Mouse (Mus musculus): ENCODE results near the gene Pdcl3. TPM values are rescaled to one million over a fixed set of nuclear protein-coding genes. Genes with fewer than 3 reads are reported as not detected.

Pdcl3 gene
- polyA plus RNA-seq (2015; fragmentation: Nextera tagmentation; extraction: Ambion mirVana): 158 and 171 TPM in 2 replicates

DNA sequence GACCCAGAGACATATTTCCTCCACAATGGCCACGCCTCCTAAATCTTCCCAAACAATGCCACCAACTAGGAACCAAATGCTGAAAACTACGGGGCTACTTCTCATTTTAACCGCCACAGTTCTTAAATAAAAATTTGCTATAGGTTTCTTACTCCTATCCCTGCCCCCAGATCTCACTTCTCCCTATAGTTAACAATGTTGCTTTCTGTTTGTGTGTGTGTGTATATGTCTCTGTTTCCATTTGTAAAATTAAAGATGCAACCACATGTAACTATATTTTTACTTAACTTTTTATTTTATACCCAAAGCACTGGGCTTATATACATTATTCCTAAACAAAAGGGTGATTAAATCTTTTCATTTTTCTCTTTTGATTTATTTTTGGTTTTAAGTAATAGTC is at the start of gene Pdcl3:
TSS of gene Pdcl3 (plus strand) at position 301 of the 400 bp plus-strand sequence.
- Histone ChIP-seq H3K27ac (no peak within 1 kb of the TSS), H3K36me3 (no peaks in the 10 kb centered on the region), H3K4me3 (replicated peaks) (no peak within 1 kb of the TSS), H3K27me3 (no peaks in the 10 kb centered on the region), H3K9ac (replicated peaks) (no peak within 1 kb of the TSS), H3K4me2 (replicated peaks) (no peak within 1 kb of the TSS), H3K4me1 (replicated peaks) (peaks cover 19% of the 10 kb centered on the region), H3K9me3 (no peaks in the 10 kb centered on the region)
- ATAC-seq: no peak
- 91% methylated on average over 3 of the region's 3 CpGs for WGBS

DNA sequence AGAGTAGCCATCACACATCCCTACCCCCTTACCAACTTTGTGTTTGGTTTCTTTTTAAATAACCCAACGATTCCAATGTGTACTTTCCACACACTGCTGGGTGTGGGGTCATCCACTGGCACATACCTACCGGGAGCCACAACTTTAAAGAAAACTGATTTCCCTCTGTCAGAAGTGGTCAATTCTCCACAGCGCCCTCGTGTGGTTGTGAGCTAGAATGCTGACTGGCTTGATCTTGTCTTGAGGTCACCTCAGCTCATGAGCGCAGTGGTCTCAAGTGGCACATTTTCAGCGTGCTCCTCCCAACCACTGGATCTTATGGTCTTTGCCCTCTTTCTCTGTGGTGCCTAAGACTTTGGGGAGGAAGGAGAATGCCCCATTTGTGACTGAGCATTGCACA is 48.6 kb upstream of the Pdcl3 start:
- ATAC-seq: no peak
- H3K4me1 ChIP-seq (replicated peaks): no peaks in the 10 kb centered on the region
- no peak overlapping the region for H3K27ac ChIP-seq
- H3K9ac ChIP-seq (replicated peaks): no peak overlapping the region
- 22% methylated on average over 6 of the region's 6 CpGs for WGBS
- no peak overlapping the region for H3K4me3 ChIP-seq (replicated peaks)
- H3K4me2 ChIP-seq (replicated peaks): no peak overlapping the region
- H3K9me3 ChIP-seq: no peaks in the 10 kb centered on the region
- no peaks in the 10 kb centered on the region for H3K27me3 ChIP-seq
- H3K36me3 ChIP-seq: no peaks in the 10 kb centered on the region

DNA sequence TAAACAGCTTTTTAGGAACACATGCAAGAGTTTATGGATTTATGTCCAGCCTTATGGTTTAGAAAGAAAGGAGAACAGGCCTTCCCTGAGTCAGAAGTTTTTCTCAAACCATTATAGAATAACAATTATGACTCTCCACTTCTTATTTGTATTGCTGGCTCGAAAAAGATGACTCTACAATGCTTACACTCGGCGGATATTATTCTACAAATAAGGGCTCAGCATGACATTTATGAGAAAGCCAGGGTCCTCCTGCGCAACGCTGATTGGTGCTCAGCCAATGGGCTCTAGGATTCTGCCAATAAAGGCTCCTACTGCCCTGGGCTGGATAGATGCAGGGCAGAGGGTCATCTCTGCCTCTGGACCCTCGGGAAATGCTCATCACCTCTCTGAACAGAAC is 46.6 kb upstream of the Pdcl3 start, which contains the start of gene Nms:
TSS of gene Nms (plus strand) at position 301 of the 400 bp plus-strand sequence.
- Histone ChIP-seq H3K4me3 (replicated peaks) (no peak within 1 kb of the TSS), H3K9ac (replicated peaks) (no peak within 1 kb of the TSS), H3K9me3 (no peaks in the 10 kb centered on the region), H3K36me3 (no peaks in the 10 kb centered on the region), H3K27ac (no peak within 1 kb of the TSS), H3K4me1 (replicated peaks) (no peaks in the 10 kb centered on the region), H3K27me3 (no peaks in the 10 kb centered on the region), H3K4me2 (replicated peaks) (no peak within 1 kb of the TSS)
- no peak for ATAC-seq
- WGBS: 71% methylated on average over 6 of the region's 6 CpGs

DNA sequence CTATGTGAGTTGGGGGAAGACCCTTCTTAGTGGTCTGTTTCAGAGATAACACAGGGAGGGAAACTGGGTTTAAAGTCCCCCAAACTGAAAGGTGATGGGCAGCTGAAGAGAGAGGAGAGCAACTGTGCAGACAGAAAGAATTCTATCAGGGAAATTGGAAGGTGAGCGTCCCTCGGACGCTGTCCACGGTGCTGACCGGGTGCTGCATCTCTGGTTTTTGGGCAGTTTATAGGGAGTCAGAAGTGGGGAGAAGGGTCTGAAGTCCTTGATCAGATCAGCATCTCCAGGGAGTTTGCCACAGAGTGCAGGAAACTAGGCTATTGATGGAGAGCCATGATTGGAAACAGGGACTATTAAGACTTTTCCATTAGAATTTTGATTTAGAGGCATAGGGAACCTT is 45.8 kb upstream of the Pdcl3 start:
- Histone ChIP-seq H3K36me3 (no peaks in the 10 kb centered on the region), H3K4me3 (replicated peaks) (no peak overlapping the region), H3K4me1 (replicated peaks) (no peaks in the 10 kb centered on the region), H3K27me3 (no peaks in the 10 kb centered on the region), H3K27ac (no peak overlapping the region), H3K4me2 (replicated peaks) (no peak overlapping the region), H3K9me3 (no peaks in the 10 kb centered on the region), H3K9ac (replicated peaks) (no peak overlapping the region)
- ATAC-seq: no peak
- 4% methylated on average over 5 of the region's 5 CpGs for WGBS

DNA sequence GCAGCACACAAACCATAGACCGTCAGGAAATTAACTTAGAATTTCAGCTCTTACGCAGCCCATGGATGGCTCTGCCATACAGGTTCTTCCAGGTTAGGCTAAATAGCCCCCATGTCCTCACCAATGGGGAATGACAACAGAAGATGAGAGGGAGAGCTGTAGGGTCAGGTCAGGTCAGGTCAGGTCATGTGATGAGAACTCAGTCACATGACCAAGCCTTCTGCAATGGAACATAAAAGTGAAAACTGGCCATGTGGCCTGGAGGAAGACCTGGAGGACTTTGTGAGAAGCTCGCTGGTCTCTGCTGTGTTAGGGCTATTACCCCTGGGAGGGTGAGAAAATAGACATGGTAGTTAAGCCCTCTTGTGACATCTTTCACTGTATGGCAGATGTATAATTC is 29.0 kb upstream of the Pdcl3 start:
- no peak overlapping the region for H3K4me3 ChIP-seq (replicated peaks)
- no peaks in the 10 kb centered on the region for H3K4me1 ChIP-seq (replicated peaks)
- H3K4me2 ChIP-seq (replicated peaks): no peak overlapping the region
- no peak overlapping the region for H3K27ac ChIP-seq
- H3K9ac ChIP-seq (replicated peaks): no peak overlapping the region
- 96% methylated on average over 3 of the region's 3 CpGs for WGBS
- H3K27me3 ChIP-seq: no peaks in the 10 kb centered on the region
- no peaks in the 10 kb centered on the region for H3K36me3 ChIP-seq
- no peak for ATAC-seq
- H3K9me3 ChIP-seq: no peaks in the 10 kb centered on the region

DNA sequence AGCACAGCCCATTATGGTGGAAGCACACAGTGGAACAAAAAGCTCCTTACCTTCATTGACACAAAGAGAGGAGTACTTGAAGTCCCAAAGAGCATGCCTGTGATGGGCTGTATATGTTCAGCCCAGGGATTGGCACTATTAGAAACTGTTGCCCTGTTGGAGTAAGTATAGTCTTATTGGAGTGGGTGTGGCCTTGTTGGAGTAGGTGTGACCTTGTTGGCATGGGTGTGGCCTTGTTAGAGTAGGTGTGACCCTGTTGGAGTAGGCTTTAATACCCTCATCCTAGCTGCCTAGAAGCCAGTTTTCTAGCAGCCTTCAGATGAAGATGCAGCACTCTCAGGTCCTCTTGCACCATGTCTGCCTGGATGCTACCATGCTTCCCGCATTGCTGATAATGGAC is 16.3 kb upstream of the Pdcl3 start:
- Histone ChIP-seq H3K9me3 (no peaks in the 10 kb centered on the region), H3K27me3 (no peaks in the 10 kb centered on the region), H3K4me3 (replicated peaks) (no peak overlapping the region), H3K9ac (replicated peaks) (no peak overlapping the region), H3K27ac (no peak overlapping the region), H3K4me2 (replicated peaks) (no peak overlapping the region), H3K36me3 (no peaks in the 10 kb centered on the region), H3K4me1 (replicated peaks) (no peaks in the 10 kb centered on the region)
- ATAC-seq: no peak
- WGBS: 93% methylated on average over 1 of the region's 1 CpGs

DNA sequence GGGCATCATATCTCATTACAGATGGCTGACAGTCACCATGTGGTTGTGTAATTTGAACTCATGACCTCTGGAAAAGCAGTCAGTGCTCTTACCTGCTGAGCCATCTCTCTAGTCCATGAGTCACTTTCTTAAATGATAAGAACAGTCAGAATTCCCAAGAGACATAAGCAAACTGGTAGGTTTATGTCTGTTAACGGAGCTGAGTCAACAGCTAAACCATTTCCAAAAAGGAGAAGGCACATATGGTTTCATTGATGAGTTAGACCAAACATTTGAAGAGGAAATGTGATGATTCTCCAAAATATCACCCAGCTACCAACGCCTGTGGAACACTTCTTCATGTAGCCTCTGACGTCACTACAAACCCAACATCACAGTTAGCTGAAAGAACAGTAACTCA is 13.7 kb upstream of the Pdcl3 start:
- Histone ChIP-seq H3K9me3 (no peaks in the 10 kb centered on the region), H3K27ac (no peak overlapping the region), H3K27me3 (no peaks in the 10 kb centered on the region), H3K36me3 (no peaks in the 10 kb centered on the region), H3K9ac (replicated peaks) (no peak overlapping the region), H3K4me3 (replicated peaks) (no peak overlapping the region), H3K4me1 (replicated peaks) (no peaks in the 10 kb centered on the region), H3K4me2 (replicated peaks) (no peak overlapping the region)
- no peak for ATAC-seq
- WGBS: 89% methylated on average over 3 of the region's 3 CpGs

DNA sequence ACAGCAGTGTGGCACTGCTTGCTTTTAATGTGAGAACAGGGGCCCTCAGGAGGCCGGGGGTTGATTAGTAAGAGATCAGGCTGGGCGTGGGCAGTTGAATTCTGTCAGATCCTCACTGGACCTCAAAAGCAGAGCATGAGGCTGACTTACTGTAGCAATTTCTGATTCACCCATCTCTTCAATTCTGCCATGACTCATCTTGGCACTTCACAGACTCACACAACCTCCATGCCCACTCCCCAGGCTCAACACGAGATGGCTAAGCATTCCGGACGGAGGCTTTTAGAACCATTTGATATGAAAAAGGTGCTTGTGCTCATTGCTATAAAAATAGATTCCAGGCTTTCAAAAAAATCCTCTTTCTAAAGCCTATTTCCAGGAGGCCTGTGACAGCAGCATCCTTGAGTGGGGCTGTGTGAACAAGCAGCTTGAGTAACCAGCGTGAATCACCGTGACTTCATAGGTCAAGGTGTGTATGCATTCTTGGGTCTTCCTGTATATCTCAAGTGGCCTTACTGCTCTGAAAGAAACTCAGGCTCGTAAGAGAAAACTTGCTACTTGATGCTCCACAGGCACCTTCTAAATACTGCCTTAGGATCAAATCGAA is 12.3 kb upstream of the Pdcl3 start:
- Histone ChIP-seq H3K9ac (replicated peaks) (no peak overlapping the region), H3K4me2 (replicated peaks) (no peak overlapping the region), H3K27ac (no peak overlapping the region), H3K27me3 (no peaks in the 10 kb centered on the region), H3K4me3 (replicated peaks) (no peak overlapping the region), H3K4me1 (replicated peaks) (no peaks in the 10 kb centered on the region), H3K9me3 (no peaks in the 10 kb centered on the region), H3K36me3 (no peaks in the 10 kb centered on the region)
- WGBS: 82% methylated on average over 9 of the region's 9 CpGs
- no peak for ATAC-seq

DNA sequence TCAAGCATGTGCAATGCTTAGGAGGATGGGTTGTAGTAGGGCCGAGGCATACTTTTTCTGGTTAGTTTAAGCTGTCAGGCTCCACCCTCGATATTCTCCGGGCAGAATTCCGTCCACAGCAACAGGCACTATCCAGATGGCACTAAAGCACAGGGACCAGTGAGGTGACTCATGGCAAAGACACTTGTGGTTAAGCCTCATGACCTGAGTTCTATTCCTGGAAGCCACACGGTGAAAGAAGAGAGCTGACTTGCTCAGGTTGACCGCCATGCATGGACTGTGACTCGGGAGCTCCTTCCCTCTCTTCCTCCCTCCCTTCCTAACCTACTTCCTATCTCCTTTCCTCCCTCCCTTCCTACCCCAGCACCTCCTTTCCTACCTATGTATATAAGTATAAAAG is 5.5 kb upstream of the Pdcl3 start:
- Histone ChIP-seq H3K9me3 (no peaks in the 10 kb centered on the region), H3K27ac (no peak overlapping the region), H3K4me2 (replicated peaks) (no peak overlapping the region), H3K4me1 (replicated peaks) (no peaks in the 10 kb centered on the region), H3K27me3 (no peaks in the 10 kb centered on the region), H3K36me3 (no peaks in the 10 kb centered on the region), H3K9ac (replicated peaks) (no peak overlapping the region), H3K4me3 (replicated peaks) (no peak overlapping the region)
- ATAC-seq: no peak
- 80% methylated on average over 7 of the region's 7 CpGs for WGBS

DNA sequence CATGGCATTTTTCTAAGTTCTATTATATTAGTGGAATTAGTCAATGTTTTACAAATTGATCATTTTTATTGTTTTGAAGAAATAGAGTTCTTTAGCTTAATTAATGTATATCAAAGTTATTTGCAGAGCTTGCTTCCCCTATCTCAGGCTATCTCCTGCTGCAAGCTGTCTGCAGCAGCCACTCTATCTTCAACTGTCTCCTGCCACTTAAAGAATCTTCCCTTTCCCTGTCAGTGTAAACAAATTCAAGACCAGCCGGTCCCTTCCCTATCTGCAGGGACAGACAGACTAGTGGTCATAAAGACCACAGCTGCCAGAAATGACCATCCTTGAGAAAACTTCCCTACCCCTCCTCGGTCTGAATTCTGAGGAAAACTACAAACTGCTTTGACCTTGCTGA is 1.5 kb upstream of the Pdcl3 start:
- H3K9me3 ChIP-seq: no peaks in the 10 kb centered on the region
- peaks cover 12% of the 10 kb centered on the region for H3K4me1 ChIP-seq (replicated peaks)
- H3K4me2 ChIP-seq (replicated peaks): no peak overlapping the region
- WGBS: 78% methylated on average over 2 of the region's 2 CpGs
- H3K27ac ChIP-seq: no peak overlapping the region
- no peaks in the 10 kb centered on the region for H3K36me3 ChIP-seq
- H3K4me3 ChIP-seq (replicated peaks): no peak overlapping the region
- H3K27me3 ChIP-seq: no peaks in the 10 kb centered on the region
- ATAC-seq: no peak
- H3K9ac ChIP-seq (replicated peaks): no peak overlapping the region

DNA sequence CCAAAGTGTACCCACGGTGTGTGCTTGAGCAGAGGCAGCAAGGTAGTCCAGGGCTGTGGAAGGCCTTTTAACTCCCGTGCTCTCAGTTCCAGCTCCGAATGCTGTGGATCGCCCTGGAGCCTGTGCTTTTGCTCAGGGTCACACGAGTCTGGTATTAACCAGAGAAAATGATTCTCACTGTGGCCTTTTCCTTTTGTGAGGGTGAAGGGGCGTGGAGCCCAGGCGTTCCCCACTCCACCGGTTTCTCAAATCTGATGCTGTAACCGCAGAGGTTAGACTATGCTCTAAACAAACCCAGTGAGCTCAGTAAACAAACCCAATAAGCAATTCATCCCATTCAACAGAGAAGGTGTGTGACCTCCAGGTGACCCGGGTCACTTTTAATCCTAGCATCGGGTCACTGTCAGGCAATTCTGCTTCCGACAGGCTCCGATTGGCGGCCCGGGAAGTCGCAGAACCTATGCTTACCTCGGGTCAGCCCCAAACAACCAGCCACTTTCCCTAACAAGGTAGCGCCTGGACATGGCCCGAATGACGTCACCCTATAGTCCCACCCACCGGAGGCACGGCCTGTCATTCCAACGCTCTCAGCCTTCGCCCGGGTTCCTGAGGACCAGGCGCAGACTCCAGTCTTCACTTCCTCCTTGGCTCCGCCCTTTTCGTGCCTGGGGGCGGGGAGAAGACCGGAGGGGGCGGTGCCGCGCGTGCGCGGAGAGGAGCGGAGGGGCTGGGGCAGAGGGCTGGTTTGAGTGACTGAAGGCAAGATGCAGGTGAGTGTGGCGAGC is 1.9 kb downstream of the Pdcl3 start:
- H3K9ac ChIP-seq (replicated peaks): peak overlapping the region; percentile 74

DNA sequence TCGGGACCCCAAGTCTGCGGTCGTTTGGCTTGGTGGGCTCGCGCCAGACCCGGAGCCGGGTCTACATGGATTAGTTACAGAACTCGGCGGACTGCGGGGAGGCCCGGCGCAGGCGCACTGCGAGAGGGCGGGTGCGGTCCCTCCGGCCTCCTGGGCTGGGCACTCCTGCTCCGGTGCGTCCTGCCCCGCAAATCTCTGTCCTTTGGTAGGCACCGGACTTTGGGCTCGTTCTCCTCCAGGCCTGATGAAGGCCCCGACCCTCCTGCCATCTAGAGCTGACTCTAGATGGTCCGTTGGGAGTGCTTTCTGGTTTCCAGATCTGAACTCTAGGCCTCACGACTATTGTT is 2.4 kb downstream of the Pdcl3 start:
- Histone ChIP-seq H3K9me3 (no peaks in the 10 kb centered on the region), H3K4me1 (replicated peaks) (peaks cover 21% of the 10 kb centered on the region), H3K4me3 (replicated peaks) (peak overlapping the region; percentile 56), H3K36me3 (peaks cover 20% of the 10 kb centered on the region), H3K27ac (peak overlapping the region; percentile 81), H3K9ac (replicated peaks) (peak overlapping the region; percentile 74), H3K27me3 (no peaks in the 10 kb centered on the region), H3K4me2 (replicated peaks) (peak overlapping the region; percentile 88)
- under 1% methylated on average over 25 of the region's 25 CpGs for WGBS
- ATAC-seq: peak; percentile 92

More for the DNA sequence above, 1.9 kb downstream of the Pdcl3 start:
- no peaks in the 10 kb centered on the region for H3K27me3 ChIP-seq
- peak overlapping the region; percentile 56 for H3K4me3 ChIP-seq (replicated peaks)
- peak; percentile 99 for ATAC-seq
- H3K27ac ChIP-seq: peak overlapping the region; percentile 81
- peaks cover 14% of the 10 kb centered on the region for H3K36me3 ChIP-seq
- 6% methylated on average over 38 of the region's 38 CpGs for WGBS
- peak overlapping the region; percentile 88 for H3K4me2 ChIP-seq (replicated peaks)
- peaks cover 21% of the 10 kb centered on the region for H3K4me1 ChIP-seq (replicated peaks)
- no peaks in the 10 kb centered on the region for H3K9me3 ChIP-seq
